Mouse (Mus musculus) lung, postnatal 0 days (tissue): ENCODE measurements at regions not wholly inside any gene's neighbourhood (a gene's known extent, or its start where the extent isn't known, plus 50 kb on each side); places are given as distances from the start of the nearest gene placed in this dataset.

Source experiments
- CTCF ChIP-seq: IDR thresholded peaks from 2 replicates; pipeline ENCODE4 v1.5.1; 2016; ENCODE audit warnings: antibody characterized with exemption, mild to moderate bottlenecking
- EP300 ChIP-seq: IDR thresholded peaks from 2 replicates; pipeline ENCODE4 v1.6.1; 2016; ENCODE audit warnings: antibody characterized with exemption, mild to moderate bottlenecking, control low read depth

GRCm38 (mm10) chr10:120635818-120636543 lies 159.7 kb upstream of the Hmga2 start:
- TF ChIP-seq CTCF, result no peak
- TF ChIP-seq EP300, result peak; percentile 79
